Mouse (Mus musculus) brain, embryonic 14.5 days (tissue): ENCODE data around the gene Bcl2l1. TPM values are rescaled to one million over a fixed set of nuclear protein-coding genes. Genes with fewer than 3 reads are reported as not detected.

Experiments used
- DNase-seq: peaks from one replicate; pipeline ENCODE4 v3.0.0-alpha.2; 2011; ENCODE audit warnings: low read depth
- CTCF ChIP-seq: fragments of 200-500 bp; IDR thresholded peaks from 2 replicates; pipeline ENCODE4 v1.5.1; 2012; ENCODE audit warnings: inconsistent platforms, mild to moderate bottlenecking, moderate library complexity, borderline replicate concordance; ENCODE audit not compliant: insufficient read depth, insufficient read length; ENCODE audit errors: extremely low read depth
- POLR2A ChIP-seq: fragments of 200-500 bp; IDR thresholded peaks from 2 replicates; pipeline ENCODE4 v1.6.1; 2012; ENCODE audit warnings: mild to moderate bottlenecking, inconsistent platforms, borderline replicate concordance; ENCODE audit not compliant: poor library complexity, insufficient read depth, insufficient read length, severe bottlenecking; ENCODE audit errors: extremely low read depth
- polyA plus RNA-seq: library from polyadenylated mRNA; depleted of rRNA; stranded (reverse); fragments of >200 nt; gene quantifications from 2 replicates; pipeline ENCODE4 v1.2.3, GENCODE M21; 2012

Bcl2l1 gene
- polyA plus RNA-seq, 1 experiment, result 129 TPM

GRCm38 (mm10) chr2:152839256-152839655 is 7.7 kb upstream of the Bcl2l1 start:
- DNase-seq, result no peak
- no peak for TF ChIP-seq POLR2A

GRCm38 (mm10) chr2:152830021-152830921 is 1.3 kb downstream of the Bcl2l1 start:
- peak; percentile 94 for DNase-seq
- TF ChIP-seq CTCF (peak; percentile 71), POLR2A (peak; percentile 32; the same call in 1 of the 2 replicates)

- TF ChIP-seq CTCF, result no peak
- TF ChIP-seq POLR2A, result no peak
Measured at GRCm38 (mm10) chr2:152829367-152829881, 2.1 kb downstream of the Bcl2l1 start.

GRCm38 (mm10) chr2:152828532-152828931 is 3.0 kb downstream of the Bcl2l1 start:
- no peak for TF ChIP-seq POLR2A
- TF ChIP-seq CTCF, result no peak
- DNase-seq, result no peak

More at GRCm38 (mm10) chr2:152829367-152829881, 2.1 kb downstream of the Bcl2l1 start:
- DNase-seq, result peak; percentile 57

GRCm38 (mm10) chr2:152828011-152828370 is 3.5 kb downstream of the Bcl2l1 start:
- DNase-seq, result no peak
- no peak for TF ChIP-seq POLR2A
- TF ChIP-seq CTCF, result no peak

- DNase-seq, result no peak
- TF ChIP-seq POLR2A (no peak), CTCF (no peak)
Measured at GRCm38 (mm10) chr2:152827321-152828010, 4.1 kb downstream of the Bcl2l1 start.

- TF ChIP-seq POLR2A, result no peak
- TF ChIP-seq CTCF, result no peak
- DNase-seq, result peak; percentile 32
Measured at GRCm38 (mm10) chr2:152826481-152826880, 5.0 kb downstream of the Bcl2l1 start.

GRCm38 (mm10) chr2:152825713-152826112 is 5.8 kb downstream of the Bcl2l1 start:
- TF ChIP-seq POLR2A (no peak), CTCF (no peak)

GRCm38 (mm10) chr2:152825168-152825697 is 6.3 kb downstream of the Bcl2l1 start:
- DNase-seq, result no peak
- TF ChIP-seq CTCF (no peak), POLR2A (no peak)

More at GRCm38 (mm10) chr2:152825713-152826112, 5.8 kb downstream of the Bcl2l1 start:
- DNase-seq, result no peak

GRCm38 (mm10) chr2:152824438-152825167 is 6.9 kb downstream of the Bcl2l1 start:
- DNase-seq, result no peak
- TF ChIP-seq POLR2A (no peak), CTCF (no peak)

- TF ChIP-seq POLR2A (no peak), CTCF (no peak)
- DNase-seq, result no peak
Measured at GRCm38 (mm10) chr2:152823770-152824169, 7.8 kb downstream of the Bcl2l1 start.

GRCm38 (mm10) chr2:152821566-152821965 is 10.0 kb downstream of the Bcl2l1 start:
- no peak for TF ChIP-seq POLR2A
- no peak for TF ChIP-seq CTCF
- no peak for DNase-seq
